Mouse (Mus musculus): ENCODE measurements around the gene Akap6.

- TF ChIP-seq CTCF (IDR thresholded peaks at IDR 0.05; ENCODE audit: borderline replicate concordance, extremely low read depth, insufficient read depth, insufficient read length) (no peak), POLR2A (IDR thresholded peaks at IDR 0.05; ENCODE audit: borderline replicate concordance, extremely low read depth, insufficient read depth, insufficient read length, poor library complexity, severe bottlenecking) (no peak)
These were observed 5.6 kb downstream of the Akap6 start for GRCm38 (mm10) chr12:52704810-52705209.
